Comparison of ENCODE assay signal across 17 mouse cellular contexts in the genomic region with DNA sequence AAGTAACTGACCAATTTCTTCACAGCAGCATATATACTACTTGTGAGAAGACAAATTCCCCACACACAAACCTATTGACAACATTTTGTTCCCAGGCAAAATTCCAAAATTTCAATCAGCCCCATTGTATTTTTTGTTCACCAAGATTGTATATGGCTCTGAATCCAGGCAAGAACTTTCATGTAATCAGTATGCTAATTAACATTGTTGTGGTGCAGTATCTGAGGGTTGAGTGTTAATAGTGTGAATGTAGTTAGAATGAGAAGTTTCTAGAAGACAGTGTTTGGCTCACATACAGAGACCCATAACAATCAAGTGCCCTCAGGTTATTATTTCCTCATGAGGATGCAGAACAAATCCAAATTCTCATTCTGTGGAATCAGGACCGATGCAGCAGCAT.
A peak's percentile ranks its signal among the peaks of the same experiment; 100 is the strongest.
DNase-seq lines count a peak whose midpoint lies in the region; ATAC-seq and TF ChIP-seq lines count a peak whose summit lies in the region.
"Had no signal": no experiment of that assay in that cellular context is flagged by ENCODE, and none has a peak within 500 bp of the region (broad histone marks: within the 10 kb centered on the region; RNA-seq: fewer than 3 reads in every experiment).

No protein-coding gene starts in this region.

- ATAC-seq in forebrain, embryonic 14.5 days, result peak; percentile 80
- no peak for ATAC-seq in forebrain, embryonic 12.5 days (ENCODE audit: low FRiP score)
- ATAC-seq in forebrain, embryonic 16.5 days, result peak; percentile 73
- ATAC-seq in forebrain, postnatal 0 days, result no peak

- no peak overlapping the region for H3K4me2 ChIP-seq in forebrain, embryonic 14.5 days (ENCODE audit: low read length)
- H3K4me2 ChIP-seq in forebrain, embryonic 12.5 days, result no peak overlapping the region
- H3K4me2 ChIP-seq in forebrain, embryonic 16.5 days (ENCODE audit: low read length), result no peak overlapping the region
- no peak overlapping the region for H3K4me2 ChIP-seq in forebrain, postnatal 0 days (ENCODE audit: low read depth)
- H3K4me2 ChIP-seq: embryonic facial prominence, embryonic 12.5 days had no signal

- H3K9me3 ChIP-seq in forebrain, embryonic 14.5 days (replicated peaks; ENCODE audit: control insufficient read depth, low read length), result no peaks in the 10 kb centered on the region
- no peaks in the 10 kb centered on the region for H3K9me3 ChIP-seq in forebrain, embryonic 12.5 days
- H3K9me3 ChIP-seq in forebrain, embryonic 16.5 days (ENCODE audit: control insufficient read depth, low read length), result no peaks in the 10 kb centered on the region
- H3K9me3 ChIP-seq in forebrain, postnatal 0 days (ENCODE audit: low read length), result no peaks in the 10 kb centered on the region
- H3K9me3 ChIP-seq: embryonic facial prominence, embryonic 10.5 days; embryonic facial prominence, embryonic 12.5 days had no signal

- H3K27me3 ChIP-seq in forebrain, embryonic 14.5 days (replicated peaks; ENCODE audit: control insufficient read depth, insufficient read depth, low read length), result no peaks in the 10 kb centered on the region
- no peaks in the 10 kb centered on the region for H3K27me3 ChIP-seq in forebrain, embryonic 12.5 days
- H3K27me3 ChIP-seq in forebrain, embryonic 16.5 days (replicated peaks; ENCODE audit: control insufficient read depth, insufficient read depth, low read length), result no peaks in the 10 kb centered on the region
- no peaks in the 10 kb centered on the region for H3K27me3 ChIP-seq in forebrain, postnatal 0 days (ENCODE audit: insufficient read depth, low read length)
- H3K27me3 ChIP-seq: embryonic facial prominence, embryonic 12.5 days had no signal

- H3K36me3 ChIP-seq in forebrain, embryonic 14.5 days (ENCODE audit: control insufficient read depth, insufficient read depth, low read length), result no peaks in the 10 kb centered on the region
- H3K36me3 ChIP-seq in forebrain, embryonic 12.5 days (replicated peaks), result no peaks in the 10 kb centered on the region
- H3K36me3 ChIP-seq in forebrain, embryonic 16.5 days (ENCODE audit: control insufficient read depth, insufficient read depth), result no peaks in the 10 kb centered on the region
- H3K36me3 ChIP-seq in forebrain, postnatal 0 days (ENCODE audit: insufficient read depth), result no peaks in the 10 kb centered on the region
- H3K36me3 ChIP-seq: embryonic facial prominence, embryonic 10.5 days; embryonic facial prominence, embryonic 12.5 days had no signal

- DNase-seq in forebrain, embryonic 14.5 days (ENCODE audit: low spot score), result peak; percentile 56
- no peak for DNase-seq in forebrain, postnatal 0 days
- DNase-seq in brain, embryonic 14.5 days (ENCODE audit: low read depth), result peak; percentile 68
- DNase-seq in kidney, adult 18-20 months, result no peak
- DNase-seq: adrenal gland, adult 2 months; adrenal gland, postnatal 10 days; adrenal gland, postnatal 25 days; cerebellum, adult 11 months; cerebellum, adult 18-20 months; cerebellum, adult 8-10 months; cerebellum, adult 9-11 months; cerebellum, postnatal 14 days; cerebellum, postnatal 36 days had no signal

- no peak overlapping the region for H3K9ac ChIP-seq in forebrain, embryonic 14.5 days (ENCODE audit: low read length)
- no peak overlapping the region for H3K9ac ChIP-seq in forebrain, embryonic 12.5 days
- H3K9ac ChIP-seq in forebrain, embryonic 16.5 days (replicated peaks; ENCODE audit: low read depth, low read length), result no peak overlapping the region
- no peak overlapping the region for H3K9ac ChIP-seq in forebrain, postnatal 0 days
- H3K9ac ChIP-seq: embryonic facial prominence, embryonic 12.5 days had no signal

- WGBS in forebrain, embryonic 14.5 days, result 15% methylated on average over 1 of the region's 1 CpGs
- WGBS in forebrain, embryonic 12.5 days, result 58% methylated on average over 1 of the region's 1 CpGs
- WGBS in forebrain, embryonic 16.5 days, result 6% methylated on average over 1 of the region's 1 CpGs
- 21% methylated on average over 1 of the region's 1 CpGs for WGBS in forebrain, postnatal 0 days

- no peak overlapping the region for H3K27ac ChIP-seq in forebrain, embryonic 14.5 days (ENCODE audit: low read depth, low read length)
- no peak overlapping the region for H3K27ac ChIP-seq in forebrain, embryonic 12.5 days
- H3K27ac ChIP-seq in forebrain, embryonic 16.5 days (ENCODE audit: low read length), result no peak overlapping the region
- H3K27ac ChIP-seq in forebrain, postnatal 0 days (ENCODE audit: low read depth, low read length), result no peak overlapping the region
- H3K27ac ChIP-seq: embryonic facial prominence, embryonic 10.5 days; embryonic facial prominence, embryonic 12.5 days had no signal

- no peak for TF ChIP-seq CTCF in forebrain, postnatal 0 days (IDR thresholded peaks at IDR 0.05; ENCODE audit: low read depth)
- no peak for TF ChIP-seq CTCF in brain, embryonic 14.5 days (IDR thresholded peaks at IDR 0.05; ENCODE audit: borderline replicate concordance, extremely low read depth, insufficient read depth, insufficient read length)

- no peak overlapping the region for H3K4me3 ChIP-seq in forebrain, embryonic 14.5 days (ENCODE audit: low read depth, low read length)
- no peak overlapping the region for H3K4me3 ChIP-seq in forebrain, embryonic 12.5 days (replicated peaks)
- H3K4me3 ChIP-seq in forebrain, embryonic 16.5 days (replicated peaks; ENCODE audit: low read length), result no peak overlapping the region
- no peak overlapping the region for H3K4me3 ChIP-seq in forebrain, postnatal 0 days (ENCODE audit: low read depth, low read length)
- H3K4me3 ChIP-seq: embryonic facial prominence, embryonic 10.5 days; embryonic facial prominence, embryonic 12.5 days had no signal

- H3K4me1 ChIP-seq in forebrain, embryonic 14.5 days (ENCODE audit: control insufficient read depth, insufficient read depth, low read length), result no peaks in the 10 kb centered on the region; the same call in 1 of the 2 replicates
- H3K4me1 ChIP-seq in forebrain, embryonic 12.5 days, result no peaks in the 10 kb centered on the region
- no peaks in the 10 kb centered on the region for H3K4me1 ChIP-seq in forebrain, embryonic 16.5 days (replicated peaks; ENCODE audit: control insufficient read depth, insufficient read depth, low read length)
- no peaks in the 10 kb centered on the region for H3K4me1 ChIP-seq in forebrain, postnatal 0 days (ENCODE audit: insufficient read depth)
- H3K4me1 ChIP-seq: embryonic facial prominence, embryonic 10.5 days; embryonic facial prominence, embryonic 12.5 days had no signal

- no peak for TF ChIP-seq POLR2A in brain, embryonic 14.5 days (IDR thresholded peaks at IDR 0.05; ENCODE audit: borderline replicate concordance, extremely low read depth, insufficient read depth, insufficient read length, poor library complexity, severe bottlenecking)

Comparison
In these comparisons a context has a peak if more than half of its experiments do, and no peak if none do; other contexts are left out.
1. ATAC-seq: peak in forebrain, embryonic 14.5 days (single experiment) and forebrain, embryonic 16.5 days (single experiment); none in forebrain, embryonic 12.5 days (single experiment) and forebrain, postnatal 0 days (single experiment).
2. DNase-seq: peak in forebrain, embryonic 14.5 days (single experiment) and brain, embryonic 14.5 days (single experiment); none in forebrain, postnatal 0 days (single experiment) and kidney, adult 18-20 months (single experiment).